Mouse (Mus musculus): ENCODE data around the gene Atp5h. TPM values are rescaled to one million over a fixed set of nuclear protein-coding genes. Genes with fewer than 3 reads are reported as not detected.
"Not testable (repeated sequence)": the region's sequence is repeated elsewhere in the genome, so short reads cannot be mapped to it uniquely, and the experiment has no call there.

Atp5h gene
- total RNA-seq, 2 experiments from 2014 or later: 453 to 457 TPM

- DNase-seq (ENCODE audit: low spot score in 2 of 2): peak; percentile 78 to 88
These were observed 16.2 kb downstream of the Atp5h start, which contains the start of gene Mrpl58 for GRCm38 (mm10) chr11:115403338-115404124. TSS of gene Mrpl58 (plus strand) at chr11:115403752.

- DNase-seq (ENCODE audit: low spot score in 2 of 2): peak; percentile 55 to 76
These were observed 19.0 kb downstream of the Atp5h start for GRCm38 (mm10) chr11:115400630-115401391.

DNA sequence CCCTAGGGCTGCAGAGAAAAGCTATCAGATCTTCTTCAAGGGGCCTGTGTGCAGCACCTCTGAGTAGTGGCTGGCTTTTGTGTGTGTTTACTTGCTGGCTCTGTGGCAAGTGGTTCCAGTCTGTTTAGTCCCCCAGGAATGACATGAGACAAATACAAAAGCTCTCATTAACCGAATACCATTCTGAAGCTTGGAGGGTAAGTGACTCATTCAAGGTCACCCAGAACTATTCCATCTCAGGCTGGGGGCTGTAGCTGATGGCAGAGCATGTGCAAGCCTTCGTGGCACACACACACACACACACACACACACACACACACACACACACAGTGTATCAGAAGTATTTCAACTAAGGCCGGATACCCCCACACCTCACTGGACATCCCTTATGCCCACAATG, 19.6 kb downstream of the Atp5h start:
- no peak for DNase-seq (ENCODE audit: low spot score in 2 of 2)

DNA sequence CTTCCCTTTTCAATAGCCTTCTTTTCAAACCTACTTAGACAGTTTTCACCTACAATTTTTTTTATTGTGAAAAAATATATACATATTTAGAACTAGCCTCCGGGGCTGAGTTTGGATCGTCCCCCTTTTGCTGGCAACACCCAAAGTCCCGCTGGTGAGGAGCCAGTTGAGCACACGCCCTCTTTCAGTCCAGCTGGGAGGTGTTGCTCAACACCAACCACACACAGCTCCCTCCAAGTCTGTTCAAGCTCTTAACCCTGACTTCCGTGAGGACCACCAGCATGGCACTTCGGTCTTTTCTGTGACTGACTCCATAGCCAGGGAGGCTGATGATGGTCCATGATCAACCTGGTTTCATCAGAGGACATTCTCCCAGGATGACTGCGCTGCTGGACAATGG, 21.7 kb downstream of the Atp5h start:
- DNase-seq (ENCODE audit: low spot score in 2 of 2): no peak

DNA sequence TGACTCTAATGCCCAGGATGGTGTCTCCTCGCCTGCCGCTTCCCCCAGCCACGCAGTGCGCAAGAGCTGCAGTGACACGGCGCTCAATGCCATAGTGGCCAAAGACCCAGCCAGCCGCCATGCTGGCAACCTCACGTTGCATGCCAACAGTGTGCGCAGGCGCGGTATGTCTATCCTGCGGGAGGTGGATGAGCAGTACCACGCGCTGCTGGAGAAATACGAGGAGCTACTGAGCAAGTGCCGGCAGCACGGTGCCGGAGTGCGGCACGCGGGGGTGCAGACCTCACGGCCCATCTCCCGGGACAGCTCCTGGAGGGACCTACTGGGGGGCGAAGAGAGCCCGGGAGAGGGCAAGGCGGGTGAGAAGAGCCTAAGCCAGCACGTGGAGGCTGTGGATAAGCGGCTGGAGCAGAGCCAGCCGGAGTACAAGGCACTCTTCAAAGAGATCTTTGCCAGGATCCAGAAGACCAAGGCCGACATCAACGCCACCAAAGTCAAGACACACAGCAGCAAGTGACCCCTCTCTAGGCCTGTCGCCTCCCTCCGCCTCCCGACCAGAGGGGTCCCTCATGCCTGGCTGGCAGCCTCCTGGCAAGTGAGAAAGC, 25.9 kb downstream of the Atp5h start:
- no peak for DNase-seq (ENCODE audit: low spot score in 2 of 2)

GRCm38 (mm10) chr11:115391358-115391757, 28.4 kb downstream of the Atp5h start:
- DNase-seq (ENCODE audit: low spot score in 2 of 2): no peak

DNA sequence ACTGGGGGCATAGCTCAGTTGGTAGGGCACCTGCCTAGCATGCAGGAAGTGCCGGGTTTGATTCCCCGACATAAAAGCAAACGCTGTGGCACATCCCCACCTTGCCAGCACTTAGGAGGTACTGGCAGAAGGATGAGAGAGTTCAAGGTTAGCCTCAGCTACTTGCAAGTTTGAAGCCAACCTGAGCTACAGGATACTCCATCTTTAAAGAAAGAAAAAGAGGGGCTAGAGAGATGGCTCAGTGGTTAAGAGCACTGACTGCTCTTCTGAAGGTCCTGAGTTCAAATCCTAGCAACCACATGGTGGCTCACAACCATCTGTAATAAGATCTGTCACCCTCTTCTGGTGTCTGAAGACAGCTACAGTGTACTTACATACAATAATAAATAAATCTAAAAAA, 32.9 kb downstream of the Atp5h start:
- not testable (repeated sequence) for DNase-seq (ENCODE audit: low spot score in 2 of 2)

DNA sequence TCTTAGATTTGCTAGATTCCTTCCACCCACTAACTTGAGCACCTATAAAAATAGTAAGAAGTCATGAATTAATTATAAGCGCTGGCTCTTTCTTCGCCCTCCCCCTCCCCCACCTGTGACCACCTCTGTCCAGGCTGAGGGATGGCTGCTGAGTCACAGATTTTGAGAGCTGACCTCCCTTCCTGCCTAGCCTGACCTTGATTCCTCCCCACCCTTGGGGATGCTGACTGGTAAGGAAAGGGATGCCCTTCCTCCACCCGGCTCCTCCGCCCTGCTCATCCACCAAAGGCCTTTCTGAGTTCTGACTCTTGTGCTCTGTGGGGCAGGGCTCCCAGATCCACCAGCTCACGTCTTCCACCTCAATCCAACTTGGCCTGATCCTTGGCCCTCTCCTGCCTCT, 35.2 kb downstream of the Atp5h start:
- no peak for DNase-seq (ENCODE audit: low spot score in 2 of 2)

- peak in 1 of 2 experiments; percentile 45 for DNase-seq (ENCODE audit: low spot score in 2 of 2)
These were observed 35.9 kb downstream of the Atp5h start for GRCm38 (mm10) chr11:115383701-115384474.

GRCm38 (mm10) chr11:115382891-115383290, 36.9 kb downstream of the Atp5h start:
- DNase-seq (ENCODE audit: low spot score in 2 of 2): no peak

DNA sequence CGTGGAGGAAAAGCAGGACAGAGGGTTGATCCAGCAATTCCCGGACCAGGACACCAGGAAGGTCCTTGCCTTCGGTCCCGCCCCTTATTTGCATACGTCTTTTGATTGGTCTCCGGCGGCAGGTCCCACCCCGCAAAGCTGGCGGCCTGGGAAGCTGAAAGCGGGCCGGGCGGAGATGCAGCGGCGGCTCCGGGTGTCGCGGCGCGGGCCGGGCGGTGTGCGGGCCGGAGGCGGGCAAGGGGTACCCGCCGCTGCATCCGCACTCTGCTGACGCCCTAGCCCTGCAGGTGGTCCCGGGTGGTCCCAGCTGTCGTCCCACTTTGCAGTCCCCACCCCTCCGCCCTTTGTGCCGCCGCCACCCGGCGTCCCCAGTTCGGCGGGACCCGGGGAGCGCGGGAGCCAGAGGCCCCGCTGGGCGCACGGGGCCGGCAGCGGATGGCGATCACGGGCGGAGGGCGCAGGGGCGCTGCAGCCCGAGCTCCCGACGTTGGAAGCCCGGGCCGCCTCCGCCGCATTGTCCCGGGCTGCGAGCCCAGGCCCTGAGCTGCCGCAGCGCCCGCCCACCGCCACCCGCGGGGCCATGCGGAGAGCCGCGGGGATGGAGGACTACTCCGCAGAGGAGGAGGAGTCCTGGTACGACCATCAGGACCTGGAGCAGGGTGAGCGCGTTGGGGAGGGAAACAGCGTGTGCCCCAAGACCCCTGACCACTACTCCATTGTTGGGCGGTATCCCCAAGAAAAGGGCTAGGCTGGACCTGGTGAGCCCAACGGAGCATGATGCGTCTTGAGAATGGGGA, 37.8 kb downstream of the Atp5h start, which contains the start of gene Cdr2l:
Cdr2l (plus strand) TSS at position 174 of the 797 bp plus-strand sequence.
- DNase-seq (ENCODE audit: low spot score in 2 of 2): peak; percentile 86 to 91

DNA sequence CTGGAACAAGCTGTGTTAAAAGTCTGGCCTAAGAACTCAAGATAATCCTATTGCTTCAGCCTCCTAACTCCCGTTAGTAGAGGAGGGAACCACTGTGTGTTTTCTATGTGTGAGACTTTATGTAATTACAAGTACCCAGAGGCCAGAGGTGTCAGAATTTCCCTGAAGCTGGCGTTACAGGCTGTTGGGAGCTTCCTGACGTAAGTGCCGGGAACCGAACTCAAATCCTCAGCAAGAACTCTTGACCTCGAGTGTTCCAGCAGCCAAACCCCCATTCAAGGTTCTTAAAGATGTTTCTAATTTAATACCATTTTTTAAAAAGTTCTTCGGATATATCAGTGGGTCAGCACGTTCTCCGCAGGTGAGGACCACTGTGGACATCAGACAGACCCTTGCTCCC, 38.5 kb downstream of the Atp5h start:
- DNase-seq (ENCODE audit: low spot score in 2 of 2): no peak

DNA sequence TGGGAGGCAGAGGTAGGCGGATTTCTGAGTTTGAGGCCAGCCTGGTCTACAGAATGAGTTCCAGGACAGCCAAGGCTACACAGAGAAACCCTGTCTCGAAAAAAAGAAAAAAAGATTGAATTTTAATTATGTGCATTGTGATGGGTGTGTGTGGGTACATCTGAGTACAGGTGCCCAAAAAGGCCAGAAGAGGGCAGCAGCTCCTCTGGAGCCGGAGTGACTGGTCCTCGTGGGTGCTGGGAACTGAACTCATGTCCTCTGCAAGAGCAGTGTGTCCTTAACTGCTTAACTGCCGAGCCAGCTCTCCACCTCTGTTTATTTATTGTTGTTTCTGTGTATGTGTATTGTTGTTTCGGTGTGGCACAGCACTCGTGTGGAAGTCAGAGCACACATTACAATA, 41.9 kb downstream of the Atp5h start:
- no peak for DNase-seq (ENCODE audit: low spot score in 2 of 2)

- no peak for DNase-seq (ENCODE audit: low spot score in 2 of 2)
These were observed 42.5 kb downstream of the Atp5h start for GRCm38 (mm10) chr11:115377254-115377653.

DNA sequence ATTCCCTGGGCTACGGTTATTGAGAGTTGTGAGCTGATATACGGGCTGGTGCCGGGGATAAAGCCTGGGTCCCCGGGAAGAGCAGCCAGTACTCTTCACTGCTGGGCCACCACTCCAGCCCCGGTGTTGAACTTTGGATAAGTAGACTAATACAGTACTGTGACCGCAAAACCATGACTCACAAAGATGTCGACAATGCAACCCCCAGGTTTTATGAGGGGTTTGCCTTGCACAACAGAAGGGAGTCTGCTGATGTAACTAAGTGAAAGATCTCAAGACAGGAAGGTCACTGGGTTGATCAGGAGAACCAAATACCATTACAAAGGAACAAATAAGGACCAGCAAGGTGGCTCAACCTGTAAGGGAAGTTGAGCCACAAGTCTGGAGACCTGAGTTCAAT, 43.0 kb downstream of the Atp5h start:
- DNase-seq (ENCODE audit: low spot score in 2 of 2): no peak

GRCm38 (mm10) chr11:115374695-115375425, 44.9 kb downstream of the Atp5h start:
- DNase-seq (ENCODE audit: low spot score in 2 of 2): peak; percentile 55 to 69

GRCm38 (mm10) chr11:115373805-115374694, 45.7 kb downstream of the Atp5h start:
- peak; percentile 71 to 82 for DNase-seq (ENCODE audit: low spot score in 2 of 2)

DNA sequence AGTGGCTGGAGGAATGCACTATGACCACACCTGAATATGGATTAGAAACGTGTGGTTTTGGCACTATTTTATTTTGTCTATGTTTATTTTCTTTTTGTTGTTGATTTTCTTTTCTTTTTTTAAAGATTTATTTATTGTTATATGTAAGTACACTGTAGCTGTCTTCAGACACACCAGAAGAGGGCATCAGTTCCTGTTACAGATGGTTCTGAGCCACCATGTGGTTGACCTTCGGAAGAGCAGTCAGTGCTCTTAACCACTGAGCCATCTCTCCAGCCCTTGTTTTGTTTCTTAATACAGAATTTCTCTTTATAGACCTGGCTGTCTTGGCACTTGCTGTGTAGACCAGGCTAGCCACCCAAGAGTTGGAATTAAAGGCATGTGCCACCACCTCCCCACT, 47.0 kb downstream of the Atp5h start:
- DNase-seq (ENCODE audit: low spot score in 2 of 2): no peak
